Mouse (Mus musculus): ENCODE measurements around the gene Rad21l.

GRCm38 (mm10) chr2:151702851-151703190 lies 34.5 kb upstream of the Rad21l start:
- TF ChIP-seq CTCF (IDR thresholded peaks at IDR 0.05; ENCODE audit: extremely low read depth, insufficient read depth, low read length) (no peak), POLR2A (IDR thresholded peaks at IDR 0.05; ENCODE audit: extremely low read depth, insufficient read depth, low read length) (no peak)
